Mouse (Mus musculus): ENCODE results near the gene Bcan. TPM values are rescaled to one million over a fixed set of nuclear protein-coding genes. Genes with fewer than 3 reads are reported as not detected.

Gene Bcan
- polyA plus RNA-seq, 1 experiment from 2014 or later: not detected

- Histone ChIP-seq H3K27ac (no peak overlapping the region), H3K9ac (no peak overlapping the region), H3K27me3 (replicated peaks) (peaks cover 67% of the 10 kb centered on the region), H3K36me3 (no peaks in the 10 kb centered on the region), H3K4me3 (no peak overlapping the region), H3K9me3 (replicated peaks) (no peaks in the 10 kb centered on the region), H3K4me1 (peaks cover 28% of the 10 kb centered on the region), H3K4me2 (no peak overlapping the region)
- WGBS (ENCODE audit: insufficient replicate concordance): 35% methylated on average over 3 of the region's 3 CpGs
- ATAC-seq: no peak
Measured at GRCm38 (mm10) chr3:87980085-87980484, 19.9 kb downstream of the Bcan start.

DNA sequence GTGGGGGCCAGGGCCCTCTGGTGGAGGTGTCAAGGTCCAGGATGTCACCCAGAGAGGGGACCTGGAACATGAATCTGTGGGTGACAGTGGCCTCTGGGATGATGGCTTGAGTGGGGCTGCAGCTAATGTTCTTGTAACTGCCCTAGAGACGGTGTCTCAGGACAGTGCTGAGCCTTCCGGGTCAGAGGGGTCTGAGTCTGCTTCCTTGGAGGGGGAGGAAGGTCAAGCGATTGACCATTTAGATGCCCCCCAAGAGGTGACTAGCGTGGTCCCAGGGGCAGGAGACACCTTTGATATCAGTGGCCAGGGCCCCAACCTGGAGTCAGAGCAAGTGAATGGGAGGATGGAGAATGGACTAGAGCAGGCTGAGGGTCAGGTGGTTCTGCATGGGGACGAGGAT is 20.5 kb downstream of the Bcan start:
- Histone ChIP-seq H3K4me2 (no peak overlapping the region), H3K4me3 (no peak overlapping the region), H3K27me3 (replicated peaks) (peaks cover 71% of the 10 kb centered on the region), H3K9ac (no peak overlapping the region), H3K9me3 (replicated peaks) (no peaks in the 10 kb centered on the region), H3K36me3 (no peaks in the 10 kb centered on the region), H3K27ac (no peak overlapping the region), H3K4me1 (peaks cover 28% of the 10 kb centered on the region)
- no peak for ATAC-seq
- WGBS (ENCODE audit: insufficient replicate concordance): 61% methylated on average over 5 of the region's 5 CpGs

DNA sequence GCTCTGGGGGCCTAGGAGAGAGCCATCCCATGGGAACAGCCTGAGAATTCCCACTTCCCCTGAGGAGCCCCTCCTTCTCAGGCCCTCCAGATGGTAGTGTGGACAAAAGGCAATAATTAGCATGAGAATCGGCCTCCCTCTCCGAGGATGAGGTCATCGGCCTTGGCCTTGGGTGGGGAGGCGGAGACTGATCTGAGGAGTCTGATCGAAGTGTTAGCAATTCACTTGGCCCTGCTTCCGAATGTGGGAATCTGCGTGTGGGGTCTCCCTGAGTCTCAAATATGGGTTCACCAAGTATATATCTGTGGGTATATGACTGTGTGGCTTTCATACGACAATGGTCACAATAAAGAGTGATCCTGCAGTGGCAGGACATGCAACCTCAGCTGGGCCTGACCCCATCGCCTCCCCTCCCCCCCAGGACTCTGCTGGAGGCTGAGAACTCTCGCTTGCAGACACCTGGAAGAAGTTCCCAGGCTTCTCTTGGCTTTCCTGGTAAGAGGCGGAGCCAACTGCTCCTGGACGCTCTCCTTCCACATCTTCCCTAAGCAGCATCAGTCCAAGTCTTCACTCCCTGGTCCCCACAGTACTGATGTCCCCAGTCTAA is 25.5 kb downstream of the Bcan start:
- H3K4me1 ChIP-seq: peaks cover 24% of the 10 kb centered on the region
- no peak overlapping the region for H3K9ac ChIP-seq
- ATAC-seq: no peak
- no peaks in the 10 kb centered on the region for H3K9me3 ChIP-seq (replicated peaks)
- no peak overlapping the region for H3K4me2 ChIP-seq
- WGBS (ENCODE audit: insufficient replicate concordance): 47% methylated on average over 12 of the region's 12 CpGs
- no peak overlapping the region for H3K4me3 ChIP-seq
- no peaks in the 10 kb centered on the region for H3K36me3 ChIP-seq
- no peak overlapping the region for H3K27ac ChIP-seq
- H3K27me3 ChIP-seq (replicated peaks): peaks cover 95% of the 10 kb centered on the region

- Histone ChIP-seq H3K9ac (no peak overlapping the region), H3K36me3 (no peaks in the 10 kb centered on the region), H3K4me1 (peaks cover 24% of the 10 kb centered on the region), H3K4me3 (0 out of 2 replicates have a peak overlapping the region, but pooled peaks have one; percentile 9), H3K9me3 (replicated peaks) (no peaks in the 10 kb centered on the region), H3K27me3 (replicated peaks) (peaks cover 95% of the 10 kb centered on the region), H3K4me2 (peak overlapping the region; percentile 62; the same call in 1 of the 2 replicates), H3K27ac (no peak overlapping the region)
- 53% methylated on average over 14 of the region's 14 CpGs for WGBS (ENCODE audit: insufficient replicate concordance)
- ATAC-seq: no peak
Measured at GRCm38 (mm10) chr3:87973593-87974380, 26.2 kb downstream of the Bcan start.

DNA sequence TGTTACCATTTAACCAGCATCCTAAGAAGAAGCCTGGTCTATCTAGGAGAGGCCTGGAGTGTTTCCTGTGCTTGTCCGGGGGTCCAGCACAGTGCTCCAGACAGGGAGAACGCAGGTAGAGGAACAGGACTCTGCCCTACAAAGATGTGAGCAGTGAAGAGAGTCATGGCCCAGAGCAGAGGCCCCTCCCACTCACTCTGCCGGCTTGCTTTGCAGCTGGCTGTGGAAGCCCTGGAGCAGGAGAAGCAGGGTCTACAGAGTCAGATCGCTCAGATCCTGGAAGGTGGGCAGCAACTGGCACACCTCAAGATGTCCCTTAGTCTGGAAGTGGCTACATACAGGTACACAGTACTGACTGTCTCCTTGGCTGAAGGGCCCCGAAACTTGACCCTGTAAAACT is 27.3 kb downstream of the Bcan start:
- Histone ChIP-seq H3K27ac (no peak overlapping the region), H3K4me3 (peak overlapping the region; percentile 51), H3K4me2 (peak overlapping the region; percentile 62), H3K9me3 (replicated peaks) (no peaks in the 10 kb centered on the region), H3K36me3 (no peaks in the 10 kb centered on the region), H3K9ac (no peak overlapping the region), H3K4me1 (peaks cover 24% of the 10 kb centered on the region), H3K27me3 (replicated peaks) (peaks cover 95% of the 10 kb centered on the region)
- no peak for ATAC-seq
- 37% methylated on average over 5 of the region's 5 CpGs for WGBS (ENCODE audit: insufficient replicate concordance)

DNA sequence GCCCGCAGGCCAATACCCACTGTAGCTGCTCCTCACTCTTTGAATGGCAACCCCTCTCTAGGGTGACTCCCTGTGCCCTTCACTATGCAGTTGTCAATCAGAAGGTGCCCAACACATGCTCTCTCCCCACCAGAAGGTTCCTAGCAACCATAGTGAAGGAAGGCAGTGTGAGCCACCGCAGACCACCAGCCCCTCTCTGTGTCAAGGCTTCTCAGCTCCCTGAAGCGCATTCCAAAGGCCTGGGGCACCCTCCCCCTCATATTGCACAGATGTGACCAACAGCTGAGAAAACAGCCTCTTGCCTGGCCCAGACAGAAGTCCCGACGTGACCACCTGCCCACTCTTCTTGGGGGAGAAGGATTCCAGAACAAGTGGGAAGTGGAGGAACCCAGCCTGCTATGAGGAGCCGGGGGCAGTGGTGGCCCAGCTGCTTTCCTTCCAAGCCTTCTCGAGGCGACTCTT is 27.8 kb downstream of the Bcan start:
- peaks cover 24% of the 10 kb centered on the region for H3K4me1 ChIP-seq
- peak overlapping the region; percentile 62 for H3K4me2 ChIP-seq
- peaks cover 96% of the 10 kb centered on the region for H3K27me3 ChIP-seq (replicated peaks)
- H3K9ac ChIP-seq: no peak overlapping the region
- H3K36me3 ChIP-seq: no peaks in the 10 kb centered on the region
- ATAC-seq: no peak
- peak overlapping the region; percentile 51 for H3K4me3 ChIP-seq
- H3K9me3 ChIP-seq (replicated peaks): no peaks in the 10 kb centered on the region
- WGBS (ENCODE audit: insufficient replicate concordance): 32% methylated on average over 8 of the region's 8 CpGs
- no peak overlapping the region for H3K27ac ChIP-seq

- no peaks in the 10 kb centered on the region for H3K36me3 ChIP-seq
- peaks cover 92% of the 10 kb centered on the region for H3K27me3 ChIP-seq (replicated peaks)
- H3K4me3 ChIP-seq: peak overlapping the region; percentile 51
- H3K4me1 ChIP-seq: peaks cover 24% of the 10 kb centered on the region
- H3K27ac ChIP-seq: no peak overlapping the region
- no peaks in the 10 kb centered on the region for H3K9me3 ChIP-seq (replicated peaks)
- no peak for ATAC-seq
- peak overlapping the region; percentile 48 for H3K9ac ChIP-seq
- H3K4me2 ChIP-seq: peak overlapping the region; percentile 62
- 3% methylated on average over 60 of the region's 60 CpGs for WGBS (ENCODE audit: insufficient replicate concordance)
Measured at GRCm38 (mm10) chr3:87971489-87972202, 28.4 kb downstream of the Bcan start.

DNA sequence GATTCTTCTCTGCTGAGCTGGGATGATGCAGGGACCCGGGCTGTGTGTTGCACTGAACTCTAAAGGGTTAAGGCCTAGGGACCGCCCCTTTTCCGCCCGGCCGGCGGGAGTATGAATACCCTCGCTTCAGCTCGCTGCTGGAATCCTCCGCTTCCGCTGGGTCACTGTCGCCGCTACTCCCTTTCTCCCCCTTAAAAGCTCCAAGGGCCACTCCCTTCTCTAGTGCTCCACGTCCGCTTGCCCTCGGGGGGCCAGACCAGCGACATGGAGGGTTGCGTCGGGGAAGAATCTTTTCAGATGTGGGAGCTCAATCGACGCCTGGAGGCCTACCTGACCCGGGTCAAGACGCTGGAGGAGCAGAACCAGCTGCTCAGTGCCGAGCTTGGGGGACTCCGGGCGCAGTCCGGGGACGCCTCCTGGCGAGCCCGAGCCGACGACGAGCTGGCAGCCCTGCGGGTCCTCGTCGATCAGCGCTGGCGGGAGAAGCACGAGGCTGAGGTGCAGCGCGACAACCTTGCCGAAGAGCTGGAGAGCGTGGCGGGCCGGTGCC is 29.0 kb downstream of the Bcan start, which contains the start of gene Nes:
Nes (plus strand) TSS at position 140 of the 550 bp plus-strand sequence.
- Histone ChIP-seq H3K4me2 (peak within 1 kb of the TSS; percentile 62), H3K4me1 (peaks cover 24% of the 10 kb centered on the region), H3K9me3 (replicated peaks) (no peaks in the 10 kb centered on the region), H3K27me3 (replicated peaks) (peaks cover 88% of the 10 kb centered on the region), H3K9ac (peak within 1 kb of the TSS; percentile 48), H3K4me3 (peak within 1 kb of the TSS; percentile 51), H3K36me3 (no peaks in the 10 kb centered on the region), H3K27ac (no peak within 1 kb of the TSS)
- WGBS (ENCODE audit: insufficient replicate concordance): under 1% methylated on average over 44 of the region's 44 CpGs
- peak; percentile 40 for ATAC-seq

GRCm38 (mm10) chr3:87970184-87970938 is 29.7 kb downstream of the Bcan start:
- Histone ChIP-seq H3K4me3 (peak overlapping the region; percentile 51), H3K27ac (no peak overlapping the region), H3K27me3 (replicated peaks) (peaks cover 81% of the 10 kb centered on the region), H3K4me1 (peaks cover 24% of the 10 kb centered on the region), H3K9me3 (replicated peaks) (no peaks in the 10 kb centered on the region), H3K4me2 (peak overlapping the region; percentile 62), H3K36me3 (no peaks in the 10 kb centered on the region), H3K9ac (no peak overlapping the region)
- WGBS (ENCODE audit: insufficient replicate concordance): 2% methylated on average over 21 of the region's 21 CpGs
- ATAC-seq: 0 out of 2 replicates have a peak, but pooled peaks have one; percentile 41

- no peaks in the 10 kb centered on the region for H3K36me3 ChIP-seq
- peak overlapping the region; percentile 68 for H3K27ac ChIP-seq
- H3K4me1 ChIP-seq: peaks cover 14% of the 10 kb centered on the region
- WGBS (ENCODE audit: insufficient replicate concordance): 0% methylated on average over 27 of the region's 27 CpGs
- peak overlapping the region; percentile 72 for H3K4me2 ChIP-seq
- no peaks in the 10 kb centered on the region for H3K9me3 ChIP-seq (replicated peaks)
- peak overlapping the region; percentile 55; the same call in 1 of the 2 replicates for H3K9ac ChIP-seq
- peaks cover 64% of the 10 kb centered on the region for H3K27me3 ChIP-seq (replicated peaks)
- ATAC-seq: peak; percentile 87
- peak overlapping the region; percentile 46 for H3K4me3 ChIP-seq
Measured at GRCm38 (mm10) chr3:87960586-87961191, 39.3 kb downstream of the Bcan start.

- peak overlapping the region; percentile 46 for H3K4me3 ChIP-seq
- H3K27me3 ChIP-seq (replicated peaks): peaks cover 69% of the 10 kb centered on the region
- no peak for ATAC-seq
- peak overlapping the region; percentile 68; the same call in 1 of the 2 replicates for H3K27ac ChIP-seq
- 11% methylated on average over 10 of the region's 10 CpGs for WGBS (ENCODE audit: insufficient replicate concordance)
- peak overlapping the region; percentile 55; the same call in 1 of the 2 replicates for H3K9ac ChIP-seq
- H3K36me3 ChIP-seq: no peaks in the 10 kb centered on the region
- no peaks in the 10 kb centered on the region for H3K9me3 ChIP-seq (replicated peaks)
- H3K4me2 ChIP-seq: peak overlapping the region; percentile 72
- H3K4me1 ChIP-seq: peaks cover 14% of the 10 kb centered on the region
Measured at GRCm38 (mm10) chr3:87960191-87960585, 39.8 kb downstream of the Bcan start.

Data from liver, embryonic 12.5 days (tissue).